Mouse (Mus musculus) small intestine, adult 2 months (tissue): ENCODE data around the gene Cacna2d3. TPM values are rescaled to one million over a fixed set of nuclear protein-coding genes. Genes with fewer than 3 reads are reported as not detected.

ENCODE experiments used
- H3K27ac ChIP-seq: fragments of 200-500 bp; 2 replicates; pipeline ENCODE4 v1.5.1; 2012; ENCODE audit warnings: low read depth, low read length, control low read depth, inconsistent platforms; ENCODE audit not compliant: insufficient read depth
- H3K27me3 ChIP-seq: fragments of 200-500 bp; 2 replicates; pipeline ENCODE4 v1.6.1; 2012; ENCODE audit warnings: mild to moderate bottlenecking, moderate library complexity, low read length, inconsistent platforms; ENCODE audit not compliant: control insufficient read depth, insufficient read depth
- H3K36me3 ChIP-seq: fragments of 200-500 bp; 2 replicates; pipeline ENCODE4 v1.6.1; 2012; ENCODE audit warnings: mild to moderate bottlenecking, low read length, control low read depth, inconsistent platforms; ENCODE audit not compliant: control insufficient read depth, insufficient read depth
- H3K4me1 ChIP-seq: fragments of 200-500 bp; 2 replicates; pipeline ENCODE4 v1.6.1; 2012; ENCODE audit warnings: low read length, inconsistent platforms, mixed read lengths; ENCODE audit not compliant: control insufficient read depth, insufficient read depth, insufficient read length
- H3K4me3 ChIP-seq: fragments of 200-500 bp; 2 replicates; pipeline ENCODE4 v1.5.1; 2012; ENCODE audit warnings: low read depth, mild to moderate bottlenecking, control low read depth, inconsistent platforms, low read length, moderate library complexity
- CTCF ChIP-seq: fragments of 200-500 bp; IDR thresholded peaks from 2 replicates; pipeline ENCODE4 v1.5.1; 2012; ENCODE audit warnings: low read depth, mild to moderate bottlenecking, control low read depth, inconsistent platforms, low read length, moderate library complexity, mixed read lengths; ENCODE audit not compliant: insufficient replicate concordance, insufficient read length; ENCODE audit errors: extremely low read depth
- POLR2A ChIP-seq: fragments of 200-500 bp; IDR thresholded peaks from 2 replicates; pipeline ENCODE4 v1.6.1; 2012; ENCODE audit warnings: low read depth, mild to moderate bottlenecking, control low read depth, inconsistent platforms, low read length, moderate library complexity
- WGBS: fragments of 180-500 bp; shearing (Covaris S2); methylation state at CpG from one replicate; pipeline ENCODE4 v1.1.7; 2018; 5-methylcytosine and 5-hydroxymethylcytosine counted together
- polyA plus RNA-seq: library from polyadenylated mRNA; depleted of rRNA; stranded (reverse); fragments of >200 nt; gene quantifications from 2 replicates; pipeline ENCODE4 v1.2.3, GENCODE M21; 2012; rRNA removed

Gene Cacna2d3
- polyA plus RNA-seq, 1 experiment = 0.27 TPM

- H3K27me3 ChIP-seq = no peaks in the 10 kb centered on the region
- H3K4me3 ChIP-seq = no peak overlapping the region
- no peak overlapping the region for H3K27ac ChIP-seq
- TF ChIP-seq CTCF = no peak
- TF ChIP-seq POLR2A = no peak
- no peaks in the 10 kb centered on the region for H3K36me3 ChIP-seq
- 89% methylated on average over 1 of the region's 1 CpGs for WGBS
- no peaks in the 10 kb centered on the region for H3K4me1 ChIP-seq
Observed at GRCm38 (mm10) chr14:28887373-28887772, 834.3 kb downstream of the Cacna2d3 start.

GRCm38 (mm10) chr14:28886661-28887060 is 835.0 kb downstream of the Cacna2d3 start:
- 90% methylated on average over 4 of the region's 4 CpGs for WGBS
- Histone ChIP-seq H3K27ac (no peak overlapping the region), H3K4me3 (no peak overlapping the region), H3K36me3 (no peaks in the 10 kb centered on the region), H3K4me1 (no peaks in the 10 kb centered on the region), H3K27me3 (no peaks in the 10 kb centered on the region)
- TF ChIP-seq CTCF (no peak), POLR2A (no peak)

GRCm38 (mm10) chr14:28870983-28871382 is 850.7 kb downstream of the Cacna2d3 start:
- Histone ChIP-seq H3K4me3 (no peak overlapping the region), H3K4me1 (no peaks in the 10 kb centered on the region), H3K27ac (no peak overlapping the region), H3K36me3 (no peaks in the 10 kb centered on the region), H3K27me3 (no peaks in the 10 kb centered on the region)
- 75% methylated on average over 6 of the region's 6 CpGs for WGBS
- TF ChIP-seq POLR2A = no peak
- no peak for TF ChIP-seq CTCF

GRCm38 (mm10) chr14:28870382-28870781 is 851.3 kb downstream of the Cacna2d3 start:
- no peak overlapping the region for H3K4me3 ChIP-seq
- no peaks in the 10 kb centered on the region for H3K27me3 ChIP-seq
- 88% methylated on average over 5 of the region's 5 CpGs for WGBS
- no peaks in the 10 kb centered on the region for H3K4me1 ChIP-seq
- H3K36me3 ChIP-seq = no peaks in the 10 kb centered on the region
- no peak overlapping the region for H3K27ac ChIP-seq
- TF ChIP-seq CTCF (no peak), POLR2A (no peak)

GRCm38 (mm10) chr14:28864925-28865324 is 856.7 kb downstream of the Cacna2d3 start:
- Histone ChIP-seq H3K27me3 (no peaks in the 10 kb centered on the region), H3K36me3 (no peaks in the 10 kb centered on the region), H3K4me3 (no peak overlapping the region), H3K4me1 (no peaks in the 10 kb centered on the region), H3K27ac (no peak overlapping the region)
- 65% methylated on average over 4 of the region's 4 CpGs for WGBS
- TF ChIP-seq CTCF = no peak
- no peak for TF ChIP-seq POLR2A

GRCm38 (mm10) chr14:28861142-28861541 is 860.5 kb downstream of the Cacna2d3 start:
- Histone ChIP-seq H3K27me3 (no peaks in the 10 kb centered on the region), H3K36me3 (no peaks in the 10 kb centered on the region), H3K27ac (no peak overlapping the region), H3K4me3 (no peak overlapping the region), H3K4me1 (no peaks in the 10 kb centered on the region)
- 96% methylated on average over 2 of the region's 2 CpGs for WGBS
- TF ChIP-seq POLR2A = no peak
- no peak for TF ChIP-seq CTCF

Other genes with a start within 250 kb of the Cacna2d3 start
- gene Selenok, start 246.4 kb upstream of the Cacna2d3 start, polyA plus RNA-seq = 6.0 and 14.3 TPM in 2 replicates